Mouse (Mus musculus): Measurements from ENCODE around the gene Rpl19.

- TF ChIP-seq EP300 (IDR thresholded peaks at IDR 0.05; ENCODE audit: low read depth) = no peak
- TF ChIP-seq CTCF (IDR thresholded peaks at IDR 0.05; ENCODE audit: low read depth) = no peak
Measured at GRCm38 (mm10) chr11:98052989-98053834, 26.7 kb downstream of the Rpl19 start, which contains the start of gene Stac2.
